Mouse (Mus musculus) cerebellum, postnatal 4 days (tissue): ENCODE data around the gene Map4k1.
"Not testable (repeated sequence)": the region's sequence is repeated elsewhere in the genome, so short reads cannot be mapped to it uniquely, and the experiment has no call there.

Source experiments
- DNase-seq, 2 experiments: peaks; one replicate each; pipeline ENCODE4 v3.0.0; 2022; ENCODE audit warnings: low spot score in 2 of 2, mixed read lengths in 1 of 2

Gene Map4k1

GRCm38 (mm10) chr7:28955295-28955897 lies 26.5 kb upstream of the Map4k1 start:
- no peak for DNase-seq

DNA sequence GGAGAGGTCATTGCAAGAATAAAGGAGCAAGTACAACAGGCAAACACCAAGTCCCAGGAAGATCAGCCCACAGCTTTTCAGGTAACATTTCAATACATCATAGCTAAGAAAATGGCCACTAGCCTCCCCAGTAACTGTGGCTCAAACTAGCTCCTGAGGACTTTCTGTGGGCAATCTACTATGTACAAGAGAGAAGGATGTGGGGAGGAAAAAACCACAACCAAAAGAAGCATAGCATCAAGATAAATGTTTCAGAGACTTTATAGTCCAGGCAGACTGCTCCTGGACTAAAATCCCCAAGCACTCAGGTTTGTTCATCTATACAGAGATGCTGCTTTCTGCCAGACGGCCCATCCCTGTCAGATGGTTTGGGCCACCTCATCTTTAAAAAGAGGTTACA lies 25.6 kb upstream of the Map4k1 start:
- DNase-seq = no peak

- DNase-seq = no peak
These were observed 24.6 kb upstream of the Map4k1 start for GRCm38 (mm10) chr7:28957286-28957685.

DNA sequence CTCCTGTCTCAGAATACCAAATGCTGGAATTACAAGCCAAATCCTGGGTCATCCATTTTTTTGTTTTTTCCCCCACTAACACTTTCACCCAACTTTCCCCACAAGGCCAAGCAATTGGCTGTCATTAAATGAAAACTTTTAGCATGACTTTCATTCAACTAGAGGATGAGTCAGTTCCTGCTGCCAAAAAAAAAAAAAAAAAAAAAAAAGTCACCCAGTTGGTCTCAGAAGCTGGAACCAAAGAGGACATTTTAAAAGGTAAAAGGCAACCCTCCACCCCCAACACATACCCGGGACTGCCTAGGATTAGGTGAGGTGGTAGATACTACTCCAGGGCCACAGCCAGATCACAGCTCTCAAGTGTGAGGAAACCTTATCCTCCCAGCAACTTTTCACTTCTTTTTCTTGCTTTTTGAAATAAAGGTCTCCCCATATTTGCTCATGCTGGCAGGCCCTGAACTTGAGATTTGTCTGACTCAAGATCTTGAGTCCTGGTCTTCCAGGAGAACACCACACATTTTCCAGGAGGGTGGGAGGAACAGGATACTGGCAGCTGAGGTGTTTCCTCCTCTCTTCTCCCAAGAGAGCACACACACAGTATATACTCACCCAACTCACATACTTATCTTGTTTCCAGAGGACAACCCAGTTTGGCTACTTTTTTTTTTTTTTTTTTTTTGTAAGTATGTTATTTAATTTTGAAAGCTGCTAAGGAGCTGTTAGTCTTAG lies 23.7 kb upstream of the Map4k1 start:
- no peak for DNase-seq

DNA sequence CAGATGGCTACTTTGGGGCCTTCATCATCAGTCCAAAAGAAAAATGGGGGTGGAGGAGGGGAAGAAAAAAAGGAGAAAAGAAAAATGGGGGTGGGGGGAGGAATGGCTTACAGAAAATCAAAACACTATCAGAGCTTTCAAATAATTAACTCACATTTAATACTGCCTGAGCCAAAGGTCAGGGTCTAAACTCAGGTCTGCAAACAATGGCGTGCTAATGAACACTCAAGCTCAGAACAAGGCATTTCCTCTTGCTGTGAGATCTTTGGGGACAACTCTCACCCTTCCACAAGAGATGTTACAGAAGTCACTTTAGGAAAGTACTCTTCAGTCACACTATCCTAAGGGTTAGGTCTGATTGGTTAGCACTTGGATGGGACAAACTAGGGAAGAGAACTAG lies 23.1 kb upstream of the Map4k1 start:
- DNase-seq = no peak

GRCm38 (mm10) chr7:28959505-28960045 lies 22.3 kb upstream of the Map4k1 start:
- no peak for DNase-seq

DNA sequence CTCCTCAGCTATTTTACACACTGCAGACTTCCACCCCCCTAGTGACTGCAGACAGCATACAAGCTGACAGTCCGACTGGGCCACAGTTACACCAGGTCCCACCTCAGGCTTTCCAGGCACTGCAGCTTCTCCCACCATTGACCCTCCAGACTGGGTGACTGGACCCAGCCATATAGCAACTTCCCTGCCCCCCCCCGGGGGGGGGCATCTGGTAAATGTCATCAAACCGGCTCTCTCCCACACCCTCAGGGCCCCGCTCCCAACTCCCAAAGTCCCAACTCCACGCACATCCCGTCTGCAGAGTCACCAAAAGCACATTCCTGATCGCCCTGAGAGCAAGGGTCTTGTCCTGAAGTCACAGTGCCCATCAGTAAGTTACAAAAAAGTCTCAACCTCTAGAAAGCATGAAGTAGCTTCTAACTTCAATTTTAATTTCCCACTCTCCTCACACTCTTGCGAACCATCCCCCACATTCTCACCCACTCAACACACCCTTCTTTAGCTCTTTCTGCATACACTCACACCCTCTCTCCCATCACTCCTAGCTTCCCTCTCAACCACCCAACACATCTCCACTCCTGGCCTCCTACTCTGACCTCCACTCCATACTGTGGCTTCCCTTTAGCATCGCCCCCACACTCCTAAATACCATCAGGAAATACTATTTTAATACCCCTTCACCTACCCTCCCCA lies 21.4 kb upstream of the Map4k1 start:
- DNase-seq = no peak

- DNase-seq = no peak
These were observed 20.3 kb upstream of the Map4k1 start for GRCm38 (mm10) chr7:28961584-28961926.

DNA sequence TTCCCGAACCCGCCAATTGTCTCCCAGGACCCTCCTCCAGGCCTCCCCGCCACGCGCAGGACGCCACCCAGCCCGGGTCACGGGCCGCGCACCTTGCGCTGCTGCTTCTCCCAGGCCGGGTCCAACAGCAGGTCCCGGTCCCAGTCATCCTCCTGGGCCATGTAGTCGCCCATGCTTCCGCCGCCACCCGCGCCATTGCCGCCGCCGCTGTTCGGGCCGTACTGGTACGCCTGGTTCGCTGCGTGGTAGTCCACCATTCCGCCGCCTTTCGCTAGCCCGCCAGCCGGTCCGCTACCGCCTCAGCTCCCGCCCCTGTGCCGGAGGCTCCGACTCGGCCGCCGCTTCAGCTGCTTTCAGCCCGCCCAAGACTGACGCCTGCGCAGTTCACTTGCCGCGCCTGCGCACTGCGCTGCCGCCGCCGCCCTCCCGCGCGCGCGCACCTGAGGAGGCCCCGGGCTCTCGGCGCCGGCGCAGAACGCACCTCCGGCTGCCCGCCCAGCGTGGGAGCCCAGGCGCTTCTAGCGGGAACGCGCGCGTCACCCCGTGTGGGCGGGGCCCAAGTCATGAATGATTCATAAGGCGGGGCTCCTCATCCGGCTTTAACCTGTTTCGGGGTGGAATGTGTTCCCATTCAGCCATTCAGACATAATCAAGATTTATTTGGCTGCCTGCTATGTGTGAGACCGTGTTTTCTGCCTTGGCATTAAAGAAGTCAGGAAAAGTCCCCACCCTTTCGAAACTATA lies 19.8 kb upstream of the Map4k1 start, which contains the start of gene Actn4:
Gene Actn4, minus strand, starts transcription at position 414 of the 744 bp plus-strand sequence.
- DNase-seq = peak; percentile 96 to 99

DNA sequence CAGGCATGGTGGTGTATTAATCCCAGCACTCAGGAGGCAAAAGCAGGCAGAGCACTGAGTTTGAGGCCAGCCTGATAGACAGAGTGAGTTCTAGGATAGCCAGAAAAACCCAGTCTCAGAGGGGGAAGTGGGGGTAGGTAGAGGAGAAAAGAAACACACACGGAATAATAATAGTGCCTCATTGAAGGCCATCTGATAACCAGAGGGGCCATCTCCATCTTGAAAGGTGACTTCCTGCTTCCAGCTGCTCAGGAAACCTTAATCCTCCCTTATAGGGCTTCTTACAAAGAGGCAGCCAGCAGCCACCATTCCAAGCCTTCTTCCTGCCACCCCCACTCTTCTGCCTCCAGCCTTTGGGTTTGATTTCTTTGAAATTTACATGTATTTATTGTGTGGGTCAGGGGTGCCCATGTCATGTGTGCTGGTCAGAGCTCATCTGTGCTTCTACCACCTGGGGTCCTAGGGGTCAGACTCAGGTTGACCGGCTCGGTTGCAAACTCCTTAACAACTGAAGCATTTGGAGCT lies 18.4 kb upstream of the Map4k1 start:
- no peak for DNase-seq

DNA sequence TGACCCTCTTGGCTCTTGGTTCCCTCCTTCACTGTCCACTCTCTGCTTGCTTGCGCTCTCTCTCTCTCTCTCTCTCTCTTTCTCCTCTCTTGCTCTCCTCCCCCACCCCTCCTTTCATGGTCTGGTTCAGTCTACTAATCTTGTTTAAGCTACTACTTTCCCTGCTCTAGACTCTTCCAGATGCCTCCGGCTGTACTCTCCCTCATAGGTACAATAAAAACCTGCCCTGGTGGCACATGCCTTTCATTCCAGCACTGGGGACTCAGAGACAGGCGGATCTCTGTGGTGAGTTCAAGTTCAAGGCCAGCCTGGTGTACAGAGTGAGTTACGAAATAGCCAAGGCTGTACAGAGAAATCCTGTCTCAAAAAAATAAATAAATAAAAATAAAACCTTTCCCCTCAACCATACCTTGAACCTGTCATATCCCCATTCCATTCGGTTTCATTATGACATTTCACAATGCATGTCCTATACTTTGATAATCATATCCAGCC lies 16.5 kb upstream of the Map4k1 start:
- DNase-seq = no peak

DNA sequence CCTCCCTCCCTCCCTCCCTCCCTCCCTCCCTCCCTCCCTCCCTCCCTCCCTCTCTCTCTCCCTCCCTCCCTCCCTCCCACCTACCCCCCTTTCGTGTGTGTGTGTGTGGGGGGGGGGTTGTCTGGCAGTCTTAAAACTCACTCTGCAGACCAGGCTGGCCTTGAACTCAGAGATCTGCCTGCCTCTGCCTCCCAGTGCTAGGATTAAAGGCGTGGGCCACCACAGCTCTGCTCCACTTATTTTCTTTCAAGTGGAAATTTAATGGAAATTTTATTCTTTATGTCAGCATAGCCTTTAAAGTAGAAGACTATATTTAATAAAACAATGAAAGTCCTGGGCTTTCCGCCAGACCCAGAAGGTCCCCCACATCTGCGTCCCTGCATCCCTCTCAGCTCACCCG lies 15.7 kb upstream of the Map4k1 start:
- no peak for DNase-seq

GRCm38 (mm10) chr7:28966751-28967505 lies 14.9 kb upstream of the Map4k1 start:
- DNase-seq = no peak

DNA sequence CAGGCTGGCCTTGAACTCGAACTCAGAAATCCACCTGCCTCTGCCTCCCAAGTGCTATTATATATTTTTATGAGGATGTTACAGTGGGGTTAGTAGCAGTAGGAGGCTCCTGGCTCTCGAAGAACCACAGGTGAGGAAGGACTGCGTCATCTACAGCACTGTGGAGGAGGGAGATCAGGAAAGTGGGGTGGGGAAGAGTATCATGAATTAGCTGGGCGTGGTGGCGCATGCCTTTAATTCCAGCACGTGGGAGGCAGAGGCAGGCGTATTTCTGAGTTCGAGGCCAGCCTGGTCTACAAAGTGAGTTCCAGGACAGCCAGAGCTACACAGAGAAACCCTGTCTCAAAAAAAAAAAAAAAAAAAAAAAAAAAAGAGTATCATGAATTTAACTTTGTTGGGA lies 13.7 kb upstream of the Map4k1 start:
- DNase-seq = not testable (repeated sequence)

GRCm38 (mm10) chr7:28969271-28969670 lies 12.6 kb upstream of the Map4k1 start:
- no peak for DNase-seq

DNA sequence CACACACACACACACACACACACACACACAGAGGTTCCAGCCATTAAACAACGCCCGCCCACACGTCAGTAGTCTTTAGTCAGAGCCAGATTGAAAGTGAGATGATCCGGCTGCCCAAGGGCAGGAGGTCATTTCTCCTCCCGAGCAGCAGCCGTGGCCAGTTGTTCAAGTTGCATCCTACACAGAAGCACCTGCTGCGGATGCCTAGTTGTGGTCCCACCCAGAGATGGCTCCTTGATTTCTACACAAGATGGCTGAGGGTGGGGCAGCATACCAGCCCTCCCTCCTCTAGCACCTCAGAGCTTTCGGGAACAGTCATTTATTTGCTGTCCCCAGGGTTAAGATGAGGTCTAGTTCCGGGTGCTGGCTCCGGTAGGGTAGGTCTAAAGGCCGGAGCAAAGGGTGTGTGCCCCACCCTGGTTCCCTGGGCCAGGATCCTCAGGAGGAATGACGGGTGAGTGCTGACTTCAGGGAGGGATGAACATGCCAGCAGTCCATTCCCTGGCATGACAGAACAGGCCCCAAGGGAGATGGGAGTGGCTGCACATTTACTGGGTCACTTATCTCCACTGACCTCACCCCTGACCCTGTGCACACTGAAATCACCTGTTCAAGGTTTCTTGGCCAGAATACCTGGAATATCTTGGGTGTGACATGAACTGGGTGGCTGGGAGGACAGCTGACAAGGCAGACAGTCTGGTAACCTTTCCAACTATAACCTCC lies 12.0 kb upstream of the Map4k1 start:
- DNase-seq = no peak

DNA sequence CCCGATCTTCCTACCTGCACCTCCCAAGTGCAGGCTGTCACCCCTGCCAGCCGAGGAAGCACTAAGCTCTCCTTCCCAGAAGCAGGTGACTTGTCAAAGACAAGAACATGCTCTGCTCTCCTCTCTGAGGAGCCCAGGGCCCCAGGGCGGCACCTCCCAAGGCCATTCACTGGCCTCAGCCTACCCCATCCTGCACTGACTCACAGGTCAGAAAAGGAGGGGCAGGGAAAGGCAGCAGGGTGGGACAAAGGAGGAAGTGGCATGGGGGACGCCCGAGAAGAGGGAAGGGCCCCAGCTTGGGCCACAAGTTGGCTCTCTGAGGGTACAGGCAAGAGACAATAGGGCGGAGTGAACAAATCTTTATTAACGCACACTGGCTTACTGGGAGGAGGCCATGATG lies 10.8 kb upstream of the Map4k1 start:
- no peak for DNase-seq

DNA sequence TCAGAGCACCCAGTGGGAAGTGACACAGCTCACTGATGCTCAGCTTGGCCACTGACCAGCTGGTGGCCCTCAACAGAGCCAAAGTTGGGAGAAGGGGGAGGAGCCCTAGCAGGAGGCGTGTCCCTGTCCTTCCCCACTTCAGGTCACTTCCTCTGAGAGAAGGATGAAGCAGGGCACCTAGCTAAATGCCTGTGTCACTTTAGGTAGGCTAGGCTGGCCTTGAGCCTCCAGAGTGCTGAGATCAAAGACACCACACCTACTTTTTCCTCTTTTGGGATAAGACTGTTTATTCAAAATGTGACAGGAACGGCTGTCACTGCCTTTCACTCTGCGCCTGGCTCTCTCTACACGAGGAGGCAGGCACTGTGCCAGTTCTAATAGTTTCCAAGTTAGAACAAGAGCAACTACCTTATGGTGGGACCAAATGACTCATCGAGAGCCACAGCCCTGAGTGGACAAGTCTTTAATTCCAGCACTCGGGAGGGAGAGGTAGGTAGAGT lies 10.0 kb upstream of the Map4k1 start:
- no peak for DNase-seq

DNA sequence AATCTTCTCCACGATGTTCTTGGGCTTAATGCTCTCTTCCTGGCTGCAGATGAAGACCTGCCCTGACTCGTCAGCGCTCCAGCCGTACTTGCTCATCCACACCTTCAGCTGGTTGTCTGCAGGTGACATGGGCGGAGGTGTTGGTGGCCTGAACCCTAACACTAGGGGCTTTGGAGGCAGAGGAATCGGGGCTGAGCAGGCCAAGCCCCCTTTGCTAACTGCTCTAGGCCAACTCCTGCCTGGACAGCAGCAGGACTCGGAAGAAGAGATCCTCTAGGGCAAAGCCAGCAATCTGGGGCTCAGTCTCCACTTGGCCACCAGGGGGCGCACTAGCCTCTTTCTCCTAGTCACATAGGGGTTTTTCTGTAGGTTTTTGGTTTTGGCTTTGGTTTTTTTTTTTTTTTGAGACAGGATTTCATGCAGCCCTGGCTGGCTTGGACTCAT lies 9.3 kb upstream of the Map4k1 start:
- peak; percentile 60 to 83 for DNase-seq

DNA sequence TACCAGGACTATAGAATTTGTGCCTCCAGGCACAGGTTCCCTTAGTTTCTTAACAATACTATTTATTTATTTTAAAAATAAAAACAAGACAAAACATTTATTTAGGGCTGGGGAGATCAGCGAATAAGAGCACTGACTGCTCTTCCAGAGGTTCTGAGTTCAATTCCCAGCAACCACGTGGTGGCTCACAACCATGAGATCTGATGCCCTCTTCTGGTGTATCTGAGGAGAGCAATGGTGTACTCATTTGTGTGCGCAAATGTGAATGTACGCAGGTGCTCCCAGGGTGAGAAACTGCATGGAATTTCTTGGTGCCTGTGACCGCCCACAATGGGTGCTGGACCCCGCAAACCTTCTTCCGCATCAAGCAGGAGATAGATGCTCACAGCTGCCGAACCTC lies 8.8 kb upstream of the Map4k1 start:
- DNase-seq = no peak
